Mouse (Mus musculus): ENCODE results near the gene Obsl1. TPM values are rescaled to one million over a fixed set of nuclear protein-coding genes. Genes with fewer than 3 reads are reported as not detected.

Obsl1 gene
- total RNA-seq, 2 experiments from 2014 or later = 241 to 242 TPM

GRCm38 (mm10) chr1:75458025-75458788, 48.0 kb downstream of the Obsl1 start:
- DNase-seq (ENCODE audit: low spot score in 2 of 2) = no peak

- DNase-seq (ENCODE audit: low spot score in 2 of 2) = no peak
These were observed 48.6 kb downstream of the Obsl1 start for GRCm38 (mm10) chr1:75457710-75458024.

GRCm38 (mm10) chr1:75456746-75457564, 49.3 kb downstream of the Obsl1 start:
- no peak for DNase-seq (ENCODE audit: low spot score in 2 of 2)

- no peak for DNase-seq (ENCODE audit: low spot score in 2 of 2)
These were observed 50.3 kb downstream of the Obsl1 start for GRCm38 (mm10) chr1:75455948-75456347.

DNA sequence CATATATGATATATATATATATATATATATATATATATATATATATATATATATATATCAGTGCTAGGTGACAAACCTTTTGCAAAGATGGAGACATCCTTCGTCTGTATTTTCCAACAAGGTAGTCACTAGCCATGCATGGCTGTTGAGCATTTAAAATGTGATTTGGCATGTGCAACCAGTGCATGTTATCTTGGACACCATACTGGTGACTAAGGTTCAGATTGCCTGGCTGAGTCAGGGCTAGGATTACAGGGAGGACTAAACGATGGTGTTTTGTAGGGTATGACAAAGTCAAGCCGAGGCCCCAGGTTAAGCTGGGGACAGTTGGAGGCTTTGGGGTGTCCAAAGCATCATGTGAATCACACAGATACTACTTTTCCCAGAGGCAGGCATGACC, 50.8 kb downstream of the Obsl1 start:
- DNase-seq (ENCODE audit: low spot score in 2 of 2) = no peak

DNA sequence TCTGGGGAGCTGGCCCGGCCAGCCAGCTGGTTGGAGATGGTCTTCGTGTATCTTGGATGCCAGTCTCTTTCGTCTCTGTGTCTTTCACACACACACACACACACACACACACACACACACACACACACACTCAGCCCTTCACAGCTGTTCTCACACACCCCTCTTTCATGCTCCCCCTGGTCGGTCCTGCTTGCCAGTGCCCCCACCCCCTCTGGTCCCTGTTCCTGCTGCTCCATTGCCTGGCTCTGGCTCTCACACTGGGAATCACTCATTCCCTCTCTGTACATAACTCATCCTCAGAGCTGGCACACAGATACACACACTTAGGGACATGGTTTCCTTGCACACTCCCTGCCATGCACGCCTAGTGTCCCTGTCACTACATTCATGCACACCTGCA, 54.4 kb downstream of the Obsl1 start:
- no peak for DNase-seq (ENCODE audit: low spot score in 2 of 2)

DNA sequence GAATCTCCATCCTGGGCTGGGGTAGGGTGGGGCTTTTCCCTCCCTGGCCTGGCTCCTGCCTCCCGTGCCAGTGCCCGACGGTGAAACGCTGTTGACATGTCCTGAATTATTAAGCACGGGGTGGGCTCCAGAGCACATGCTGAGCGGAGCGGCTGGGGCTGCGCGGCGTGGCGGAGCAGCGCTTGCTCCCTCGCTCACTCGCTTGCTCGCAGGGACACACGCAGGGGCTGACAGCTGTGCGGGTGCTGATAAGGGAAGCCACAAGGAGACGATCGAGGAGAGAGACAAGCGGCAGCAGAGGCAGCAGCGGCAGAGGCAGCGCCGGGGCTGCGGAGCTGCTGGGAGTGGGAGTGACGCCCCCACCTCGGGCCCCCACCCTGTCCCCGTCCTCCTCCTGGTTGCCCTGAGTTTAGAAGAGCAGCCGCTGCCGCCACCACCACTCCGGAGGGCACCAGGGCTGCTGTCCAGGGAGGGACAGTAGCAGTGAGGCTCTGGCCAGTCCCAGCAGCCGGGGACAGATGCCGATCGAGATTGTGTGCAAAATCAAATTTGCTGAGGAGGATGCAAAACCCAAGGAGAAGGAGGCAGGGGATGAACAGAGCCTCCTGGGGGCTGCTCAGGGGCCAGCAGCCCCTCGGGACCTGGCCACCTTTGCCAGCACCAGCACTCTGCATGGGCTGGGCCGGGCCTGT, 55.8 kb downstream of the Obsl1 start, which contains the start of gene Asic4:
Gene Asic4 (plus strand): TSS at position 123 of the 692 bp plus-strand sequence.
- DNase-seq (ENCODE audit: low spot score in 2 of 2) = no peak

DNA sequence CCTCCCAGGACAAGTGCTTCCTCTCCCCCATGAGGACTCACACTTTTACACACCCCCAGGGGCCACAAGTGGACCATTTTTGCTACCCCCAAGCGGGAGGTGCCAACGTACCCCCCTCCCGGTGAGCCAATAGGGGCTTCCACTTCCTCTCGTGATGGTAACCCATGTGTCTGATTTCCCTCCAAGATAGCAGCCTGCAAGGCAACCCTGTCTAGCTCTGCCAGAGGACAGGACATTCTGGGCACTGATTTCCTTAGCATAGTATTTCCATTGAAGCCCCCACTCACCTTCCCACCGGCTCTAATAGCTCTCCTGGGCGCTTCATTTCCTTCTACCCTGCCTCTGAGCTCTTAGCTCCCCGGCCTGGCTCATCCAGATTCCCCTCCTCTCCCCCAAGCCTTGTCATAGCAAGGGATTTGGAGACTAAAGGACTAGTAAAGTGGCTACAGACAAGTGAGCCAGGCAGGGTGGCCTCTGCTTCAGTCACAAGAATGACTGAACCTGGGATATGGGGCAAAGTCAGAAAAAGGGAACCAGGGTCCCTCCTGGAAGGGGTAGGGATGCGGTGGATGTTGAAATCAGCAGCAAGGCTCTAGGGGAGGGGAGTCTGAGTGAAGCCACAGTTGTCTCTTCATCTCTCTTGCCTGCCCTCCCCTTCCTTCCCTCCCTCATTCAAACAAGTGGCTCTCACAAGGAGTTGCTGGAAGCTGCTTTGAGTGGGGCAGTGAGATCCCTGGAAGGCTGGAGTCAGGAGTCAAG, 56.7 kb downstream of the Obsl1 start:
- no peak for DNase-seq (ENCODE audit: low spot score in 2 of 2)

GRCm38 (mm10) chr1:75448937-75449336, 57.3 kb downstream of the Obsl1 start:
- DNase-seq (ENCODE audit: low spot score in 2 of 2) = no peak

- DNase-seq (ENCODE audit: low spot score in 2 of 2) = no peak
These were observed 58.2 kb downstream of the Obsl1 start for GRCm38 (mm10) chr1:75448052-75448431.

DNA sequence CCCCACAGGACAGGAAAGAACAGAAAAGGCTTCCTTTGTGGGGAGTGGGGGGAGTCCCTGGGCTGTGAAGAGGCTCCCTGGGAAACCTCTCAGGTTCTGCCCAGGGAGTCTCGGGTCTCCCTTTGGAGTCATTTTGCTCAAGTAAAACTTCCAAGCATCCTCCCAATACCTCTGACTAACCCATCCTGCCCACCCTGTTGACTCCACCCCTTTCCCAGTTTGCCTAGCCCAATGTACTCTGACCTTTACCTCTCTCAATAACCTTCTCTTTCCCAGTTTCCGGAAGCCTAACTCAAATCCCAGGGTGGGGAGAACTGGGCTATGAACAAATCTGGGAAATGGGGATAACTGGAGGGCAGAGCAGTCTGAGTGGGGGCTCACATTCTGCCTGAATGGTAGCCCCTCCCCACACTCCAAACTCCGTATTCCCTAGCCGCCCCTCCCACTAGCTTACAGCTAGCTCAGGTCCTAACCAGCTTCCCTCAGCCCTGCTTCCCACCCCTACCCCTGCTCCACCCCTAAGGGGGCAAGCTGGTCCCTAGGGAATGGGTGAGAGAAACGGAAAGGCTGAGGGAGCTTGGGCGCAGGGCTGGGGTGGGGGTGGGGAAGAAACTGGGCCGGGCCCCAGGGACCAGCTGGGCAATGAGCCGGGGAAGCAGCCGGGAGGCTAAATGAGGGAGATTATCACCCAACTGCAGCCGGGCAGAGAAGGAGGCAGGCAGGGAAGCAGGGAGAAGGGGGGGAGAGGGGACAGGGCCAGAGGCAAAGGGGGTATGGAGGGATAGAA, 58.8 kb downstream of the Obsl1 start:
- no peak for DNase-seq (ENCODE audit: low spot score in 2 of 2)

DNA sequence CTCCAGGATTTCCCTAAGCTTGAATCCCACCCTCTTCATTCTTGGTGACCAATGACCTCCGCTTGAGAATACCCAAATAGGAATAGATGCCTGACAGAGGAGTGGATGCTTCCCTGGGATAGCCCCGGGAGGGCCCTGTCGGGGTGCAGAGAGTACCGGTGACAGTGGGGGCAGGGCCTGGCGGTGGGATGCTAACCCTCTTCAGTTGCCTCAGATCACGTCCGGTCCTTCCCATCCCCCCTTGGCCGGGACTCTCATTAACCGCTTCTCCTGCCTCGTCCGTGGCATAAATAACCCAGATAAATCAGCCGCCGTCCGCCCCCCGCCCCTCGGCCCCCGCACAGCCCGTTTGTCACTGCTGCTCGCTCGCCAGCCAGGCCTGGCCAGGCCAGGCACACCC, 59.6 kb downstream of the Obsl1 start:
- no peak for DNase-seq (ENCODE audit: low spot score in 2 of 2)

GRCm38 (mm10) chr1:75445751-75446611, 60.3 kb downstream of the Obsl1 start:
- peak in 1 of 2 experiments; percentile 46 for DNase-seq (ENCODE audit: low spot score in 2 of 2)

DNA sequence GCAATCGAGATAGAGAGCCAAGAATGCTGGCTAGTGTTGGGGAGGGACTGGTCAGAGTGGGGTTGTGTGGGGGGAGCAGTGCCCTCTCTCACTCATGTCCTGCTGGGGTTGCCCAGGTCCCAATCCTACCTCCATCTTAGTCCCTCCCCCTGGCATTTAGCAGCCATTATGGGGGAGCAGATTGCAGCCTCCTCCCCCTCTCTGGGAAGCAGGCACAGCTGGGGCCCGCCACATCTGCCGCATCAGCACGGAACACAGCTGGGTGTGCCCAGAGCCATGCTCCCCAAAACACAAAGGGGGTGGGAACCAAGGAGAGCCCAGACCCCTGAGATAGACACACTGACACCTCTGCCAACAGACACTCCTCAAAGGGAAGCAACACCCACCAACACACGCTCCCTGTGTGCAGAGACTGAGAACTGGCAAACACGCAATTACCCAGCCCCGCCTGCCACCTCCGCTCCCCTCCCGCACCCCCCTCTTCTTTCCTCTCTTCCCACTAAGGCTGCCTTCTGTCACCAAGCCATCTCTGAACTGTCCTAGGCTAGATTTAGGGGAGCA, 61.0 kb downstream of the Obsl1 start:
- DNase-seq (ENCODE audit: low spot score in 2 of 2) = no peak

- DNase-seq (ENCODE audit: low spot score in 2 of 2) = no peak
These were observed 62.0 kb downstream of the Obsl1 start for GRCm38 (mm10) chr1:75444208-75444607.

GRCm38 (mm10) chr1:75443247-75444024, 62.8 kb downstream of the Obsl1 start:
- DNase-seq (ENCODE audit: low spot score in 2 of 2) = no peak

- DNase-seq (ENCODE audit: low spot score in 2 of 2) = no peak
These were observed 63.4 kb downstream of the Obsl1 start for GRCm38 (mm10) chr1:75442811-75443210.

- no peak for DNase-seq (ENCODE audit: low spot score in 2 of 2)
These were observed 64.1 kb downstream of the Obsl1 start for GRCm38 (mm10) chr1:75442171-75442570.

Measured in adrenal gland, postnatal 4 days (tissue).